Mouse (Mus musculus): ENCODE data around the gene Gpr39. TPM values are rescaled to one million over a fixed set of nuclear protein-coding genes. Genes with fewer than 3 reads are reported as not detected.

Gene Gpr39
- polyA plus RNA-seq (2017; shearing (Covaris generic)), result not detected

DNA sequence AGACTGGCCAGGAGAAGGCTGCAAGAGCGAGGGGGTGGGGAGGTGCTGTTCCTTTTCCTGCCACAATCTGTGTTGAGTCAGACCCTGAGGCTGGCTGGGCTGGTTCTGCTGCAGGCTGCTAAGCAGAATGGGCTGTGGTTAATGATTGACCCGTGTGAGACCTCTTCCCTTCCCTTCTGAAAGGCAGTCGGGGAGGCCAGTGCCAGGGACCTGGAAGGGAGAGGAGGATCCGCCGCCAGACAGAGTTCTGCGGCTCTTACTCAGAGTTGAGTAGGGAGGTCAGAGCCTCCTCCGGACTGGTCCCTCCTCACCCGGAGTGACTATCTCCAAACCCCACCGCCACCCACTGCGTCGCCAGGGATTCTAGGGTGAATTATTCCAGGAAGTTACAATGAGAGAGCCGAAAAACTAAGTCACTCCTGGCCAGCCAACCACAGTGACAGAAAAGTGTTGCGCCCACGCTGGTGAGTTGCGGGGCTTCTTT lies at the start of gene Gpr39:
Gene Gpr39 (plus strand): TSS at position 206 of the 484 bp plus-strand sequence.

DNA sequence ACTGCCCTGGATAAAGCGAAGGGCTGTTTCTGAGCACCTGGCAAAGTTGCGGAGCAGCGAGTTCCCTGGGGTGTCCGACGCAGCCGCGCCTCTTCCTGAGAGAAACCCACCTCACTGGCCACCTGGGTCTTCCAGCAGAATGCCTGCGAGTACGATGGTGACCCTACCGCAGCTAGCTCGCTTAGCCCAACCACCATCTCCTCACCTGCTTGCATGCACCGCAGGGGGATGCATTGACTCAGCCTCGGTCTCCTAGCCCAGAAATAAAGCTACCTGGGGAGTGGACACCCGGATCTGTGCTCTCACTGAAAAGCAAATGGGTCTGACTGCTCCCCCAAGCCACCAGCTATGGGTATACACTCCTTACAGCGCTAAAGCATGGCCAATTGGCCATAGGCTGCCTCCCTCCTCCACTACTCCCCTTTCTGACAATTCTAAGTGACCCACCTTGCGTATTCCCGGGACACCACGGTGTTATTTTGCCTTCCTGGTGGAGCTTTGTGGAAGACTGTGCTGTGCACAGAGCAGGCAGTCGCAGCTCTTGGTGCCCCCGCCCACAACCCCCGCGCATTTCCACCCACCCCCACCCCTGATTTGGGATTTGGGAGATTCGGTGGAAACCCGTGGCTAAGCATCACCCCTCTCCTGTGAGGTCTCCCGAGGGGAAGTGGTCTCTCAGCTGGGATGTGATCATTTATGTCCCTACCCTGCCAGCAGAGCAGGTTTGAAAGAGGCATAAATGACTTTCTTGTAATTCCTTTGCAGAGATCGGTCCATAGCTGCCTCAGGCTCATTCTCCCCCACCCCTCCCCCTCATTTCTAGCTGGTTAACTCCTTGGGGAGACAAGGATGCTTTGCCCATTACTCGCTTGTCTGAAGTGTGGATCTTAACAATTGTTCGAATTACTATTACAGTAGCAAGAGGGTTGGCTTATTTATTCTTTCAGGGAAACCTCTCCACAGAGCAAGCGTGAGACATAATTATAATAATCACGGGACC lies 236.1 kb downstream of the Gpr39 start, which contains the start of gene Lypd1:
Gene Lypd1 (minus strand): TSS at position 501 of the 1,000 bp plus-strand sequence.

Other genes with a start within 250 kb of the Gpr39 start
- 1,336 TPM for gene Actr3, start 241.3 kb upstream of the Gpr39 start, polyA plus RNA-seq (2017; shearing (Covaris generic))
- 1.3 TPM for gene Slc35f5, start 116.4 kb upstream of the Gpr39 start, polyA plus RNA-seq (2017; shearing (Covaris generic))
- not detected for gene Lypd1, start 236.1 kb downstream of the Gpr39 start, polyA plus RNA-seq (2017; shearing (Covaris generic))